Mouse (Mus musculus) brain, embryonic 14.5 days (tissue): ENCODE measurements around the gene Nupr1. TPM values are rescaled to one million over a fixed set of nuclear protein-coding genes. Genes with fewer than 3 reads are reported as not detected.
A peak's percentile ranks its signal among the peaks of the same experiment; 100 is the strongest.

ENCODE experiments used
- DNase-seq: peaks from one replicate; pipeline ENCODE4 v3.0.0-alpha.2; 2011; ENCODE audit warnings: low read depth
- CTCF ChIP-seq: fragments of 200-500 bp; IDR thresholded peaks from 2 replicates; pipeline ENCODE4 v1.5.1; 2012; ENCODE audit warnings: inconsistent platforms, mild to moderate bottlenecking, moderate library complexity, borderline replicate concordance; ENCODE audit not compliant: insufficient read depth, insufficient read length; ENCODE audit errors: extremely low read depth
- POLR2A ChIP-seq: fragments of 200-500 bp; IDR thresholded peaks from 2 replicates; pipeline ENCODE4 v1.6.1; 2012; ENCODE audit warnings: mild to moderate bottlenecking, inconsistent platforms, borderline replicate concordance; ENCODE audit not compliant: poor library complexity, insufficient read depth, insufficient read length, severe bottlenecking; ENCODE audit errors: extremely low read depth
- polyA plus RNA-seq: library from polyadenylated mRNA; depleted of rRNA; stranded (reverse); fragments of >200 nt; gene quantifications from 2 replicates; pipeline ENCODE4 v1.2.3, GENCODE M21; 2012; rRNA removed

Gene Nupr1
- polyA plus RNA-seq, 1 experiment = 3.9 TPM

GRCm38 (mm10) chr7:126587779-126588178, 42.9 kb downstream of the Nupr1 start:
- no peak for TF ChIP-seq POLR2A
- peak; percentile 64 for TF ChIP-seq CTCF
- peak; percentile 61 for DNase-seq

- no peak for TF ChIP-seq POLR2A
- TF ChIP-seq CTCF = no peak
- no peak for DNase-seq
These were observed 43.8 kb downstream of the Nupr1 start for GRCm38 (mm10) chr7:126586839-126587238.

DNA sequence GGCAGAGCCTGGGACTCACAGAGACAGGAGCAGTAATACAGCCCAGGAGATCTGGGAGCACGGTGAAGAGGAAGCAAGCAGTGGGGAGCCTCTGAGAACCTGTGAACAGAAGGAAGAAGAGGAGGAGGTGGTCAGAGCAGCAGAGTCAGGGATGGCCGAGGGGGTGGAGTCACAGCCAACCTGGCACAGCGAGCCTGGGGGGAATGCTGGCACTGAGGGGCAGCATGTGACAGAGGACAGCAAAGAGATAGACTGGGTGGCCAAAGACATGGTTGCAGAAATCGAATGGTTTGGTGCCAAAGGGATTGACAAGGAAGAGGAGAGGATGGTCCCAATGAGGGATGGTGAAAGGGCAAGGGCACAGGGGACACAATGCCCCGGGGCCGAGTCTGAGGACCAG, 44.9 kb downstream of the Nupr1 start, which contains the start of gene Cln3:
TSS of gene Cln3 (minus strand) at position 101 of the 400 bp plus-strand sequence.
- TF ChIP-seq CTCF = no peak
- no peak for DNase-seq

GRCm38 (mm10) chr7:126584506-126584977, 46.1 kb downstream of the Nupr1 start, which contains the start of gene Apobr:
Gene Apobr, plus strand, starts transcription at chr7:126584942.
- TF ChIP-seq POLR2A (no peak), CTCF (no peak)
- no peak for DNase-seq

- no peak for TF ChIP-seq POLR2A
- no peak for TF ChIP-seq CTCF
- DNase-seq = no peak
These were observed 46.9 kb downstream of the Nupr1 start for GRCm38 (mm10) chr7:126583761-126584160.

- TF ChIP-seq CTCF (no peak), POLR2A (0 out of 2 replicates have a peak, but pooled peaks have one; percentile 16)
- peak; percentile 95 for DNase-seq
These were observed 47.4 kb downstream of the Nupr1 start for GRCm38 (mm10) chr7:126583251-126583709.

DNA sequence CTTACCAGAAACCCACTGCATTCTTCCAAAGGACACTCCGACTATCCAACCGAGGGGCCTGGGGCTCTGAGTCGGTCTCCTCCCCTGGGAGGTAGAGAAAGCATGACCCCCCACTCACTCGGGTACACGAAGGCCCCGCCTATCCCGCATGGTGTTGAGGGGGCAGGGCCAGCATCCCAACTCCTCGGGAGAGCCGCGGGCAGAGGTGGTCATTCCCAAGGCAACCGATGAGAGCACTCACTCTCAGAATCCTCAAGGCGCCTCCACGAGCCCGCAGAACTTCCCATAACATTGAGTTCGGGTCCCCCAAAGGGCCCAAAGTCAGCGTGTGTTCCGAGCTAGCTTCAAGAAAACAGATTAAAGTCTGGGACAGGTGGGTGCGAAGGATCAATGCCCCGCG, 47.9 kb downstream of the Nupr1 start:
- TF ChIP-seq CTCF (0 out of 2 replicates have a peak, but pooled peaks have one; percentile 2), POLR2A (no peak)
- peak; percentile 38 for DNase-seq

- DNase-seq = no peak
- no peak for TF ChIP-seq CTCF
These were observed 49.0 kb downstream of the Nupr1 start for GRCm38 (mm10) chr7:126581661-126582060.

DNA sequence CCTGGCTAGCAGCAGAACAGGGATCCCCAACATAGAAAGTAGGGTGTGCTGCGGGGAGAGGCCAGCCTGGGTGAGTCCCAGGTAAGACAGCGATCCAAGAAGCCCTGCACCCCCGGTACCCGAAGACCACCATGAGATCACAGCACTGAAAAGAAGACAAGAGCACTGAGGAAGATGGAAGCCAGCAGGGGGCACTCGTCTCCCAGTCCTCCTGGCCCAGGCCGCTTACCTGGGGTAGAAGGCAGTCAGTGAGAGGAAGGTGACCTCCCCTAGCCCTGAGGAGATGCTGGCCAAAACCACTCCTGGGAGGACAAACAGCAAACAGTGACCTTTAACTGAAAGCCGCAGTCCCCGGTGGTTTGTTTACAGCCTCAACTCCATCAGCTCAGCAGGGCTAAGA, 51.5 kb downstream of the Nupr1 start:
- TF ChIP-seq POLR2A = no peak
- TF ChIP-seq CTCF = peak; percentile 61
- DNase-seq = peak; percentile 45

- TF ChIP-seq CTCF = peak; percentile 56; the same call in 1 of the 2 replicates
- TF ChIP-seq POLR2A = no peak
- peak; percentile 57 for DNase-seq
These were observed 53.7 kb downstream of the Nupr1 start for GRCm38 (mm10) chr7:126576946-126577345.

Other genes with a start within 250 kb of the Nupr1 start
- gene Nfatc2ip, start 234.1 kb downstream of the Nupr1 start, polyA plus RNA-seq = 11.0 and 15.7 TPM in 2 replicates
- 0.05 and 0.06 TPM in 2 replicates for gene Cd19, start 216.0 kb downstream of the Nupr1 start, polyA plus RNA-seq
- 22.1 and 25.2 TPM in 2 replicates for gene Rabep2, start 202.1 kb downstream of the Nupr1 start, polyA plus RNA-seq
- 1.3 and 1.6 TPM in 2 replicates for gene Atp2a1, start 167.8 kb downstream of the Nupr1 start, polyA plus RNA-seq
- gene Sh2b1, start 155.4 kb downstream of the Nupr1 start, polyA plus RNA-seq = 83.6 and 86.4 TPM in 2 replicates
- 107 and 118 TPM in 2 replicates for gene Tufm, start 143.5 kb downstream of the Nupr1 start, polyA plus RNA-seq
- gene Atxn2l, start 127.4 kb downstream of the Nupr1 start, polyA plus RNA-seq = 178 and 208 TPM in 2 replicates
- 108 and 149 TPM in 2 replicates for gene Eif3c, start 64.5 kb downstream of the Nupr1 start, polyA plus RNA-seq
- gene Apobr, start 45.9 kb downstream of the Nupr1 start, polyA plus RNA-seq = 0.38 and 0.81 TPM in 2 replicates
- 45.5 and 64.3 TPM in 2 replicates for gene Cln3, start 45.0 kb downstream of the Nupr1 start, polyA plus RNA-seq
- gene Il27, start 35.9 kb downstream of the Nupr1 start, polyA plus RNA-seq = not detected in 2 replicates
- gene Sgf29, start 18.4 kb upstream of the Nupr1 start, polyA plus RNA-seq = 61.5 and 70.4 TPM in 2 replicates
- 1.5 and 1.6 TPM in 2 replicates for gene Sult1a1, start 45.6 kb upstream of the Nupr1 start, polyA plus RNA-seq
- gene Bola2, start 64.5 kb upstream of the Nupr1 start, polyA plus RNA-seq = 39.8 and 55.6 TPM in 2 replicates
- gene Slx1b, start 64.9 kb upstream of the Nupr1 start, polyA plus RNA-seq = 42.9 and 64.6 TPM in 2 replicates
- 93.3 and 122 TPM in 2 replicates for gene Coro1a, start 76.9 kb upstream of the Nupr1 start, polyA plus RNA-seq
- 224 and 233 TPM in 2 replicates for gene Mapk3, start 128.7 kb upstream of the Nupr1 start, polyA plus RNA-seq
- 9.2 and 14.6 TPM in 2 replicates for gene Gdpd3, start 135.5 kb upstream of the Nupr1 start, polyA plus RNA-seq
- 181 and 258 TPM in 2 replicates for gene Ypel3, start 146.1 kb upstream of the Nupr1 start, polyA plus RNA-seq
- gene Tbx6, start 150.6 kb upstream of the Nupr1 start, polyA plus RNA-seq = 1.6 and 2.3 TPM in 2 replicates
- 219 and 232 TPM in 2 replicates for gene Ppp4c, start 161.6 kb upstream of the Nupr1 start, polyA plus RNA-seq
- 199 and 224 TPM in 2 replicates for gene Fam57b, start 166.8 kb upstream of the Nupr1 start, polyA plus RNA-seq
- gene 4930451I11Rik, start 200.8 kb upstream of the Nupr1 start, polyA plus RNA-seq = not detected in 2 replicates
- gene Doc2a, start 216.6 kb upstream of the Nupr1 start, polyA plus RNA-seq = 11.8 and 13.2 TPM in 2 replicates
- 48.6 and 65.1 TPM in 2 replicates for gene Hirip3, start 231.1 kb upstream of the Nupr1 start, polyA plus RNA-seq
- 86.9 and 99.3 TPM in 2 replicates for gene Ino80e, start 231.5 kb upstream of the Nupr1 start, polyA plus RNA-seq